Mouse (Mus musculus) erythroblast, embryonic 14.5 days (primary cell): Measurements from ENCODE around the gene Naa60. TPM values are rescaled to one million over a fixed set of nuclear protein-coding genes. Genes with fewer than 3 reads are reported as not detected.
A peak's percentile ranks its signal among the peaks of the same experiment; 100 is the strongest.
"Not testable (repeated sequence)": the region's sequence is repeated elsewhere in the genome, so short reads cannot be mapped to it uniquely, and the experiment has no call there.

Source experiments
- H3K27me3 ChIP-seq: 2 replicates; pipeline ENCODE4 v1.6.1; 2012; ENCODE audit warnings: inconsistent platforms; ENCODE audit not compliant: control insufficient read depth
- H3K36me3 ChIP-seq: 2 replicates; pipeline ENCODE4 v1.6.1; 2012; ENCODE audit warnings: mild to moderate bottlenecking, inconsistent platforms; ENCODE audit not compliant: control insufficient read depth
- H3K4me1 ChIP-seq: 2 replicates; pipeline ENCODE4 v1.6.1; 2012; ENCODE audit warnings: inconsistent platforms; ENCODE audit not compliant: control insufficient read depth
- H3K4me3 ChIP-seq: replicated peaks from 2 replicates; pipeline ENCODE3; 2012; ENCODE audit warnings: moderate library complexity, mild to moderate bottlenecking, inconsistent platforms
- H3K9me3 ChIP-seq: 2 replicates; pipeline ENCODE4 v1.6.1; 2012; ENCODE audit warnings: low read length, inconsistent platforms, mixed read lengths; ENCODE audit not compliant: control insufficient read depth
- GATA1 ChIP-seq: IDR thresholded peaks from 2 replicates; pipeline ENCODE4 v1.6.1; 2012; ENCODE audit warnings: low read length, inconsistent platforms, mixed read lengths
- TAL1 ChIP-seq: IDR thresholded peaks from 3 replicates; pipeline ENCODE4 v1.6.1; 2012; ENCODE audit warnings: low read length, inconsistent platforms, mixed read lengths
- polyA plus RNA-seq: library from polyadenylated mRNA; stranded (reverse); fragments of >175 nt; gene quantifications from 2 replicates; pipeline ENCODE4 v1.2.3, GENCODE M21; 2012

Gene Naa60
- polyA plus RNA-seq, 1 experiment, result 1.6 TPM

DNA sequence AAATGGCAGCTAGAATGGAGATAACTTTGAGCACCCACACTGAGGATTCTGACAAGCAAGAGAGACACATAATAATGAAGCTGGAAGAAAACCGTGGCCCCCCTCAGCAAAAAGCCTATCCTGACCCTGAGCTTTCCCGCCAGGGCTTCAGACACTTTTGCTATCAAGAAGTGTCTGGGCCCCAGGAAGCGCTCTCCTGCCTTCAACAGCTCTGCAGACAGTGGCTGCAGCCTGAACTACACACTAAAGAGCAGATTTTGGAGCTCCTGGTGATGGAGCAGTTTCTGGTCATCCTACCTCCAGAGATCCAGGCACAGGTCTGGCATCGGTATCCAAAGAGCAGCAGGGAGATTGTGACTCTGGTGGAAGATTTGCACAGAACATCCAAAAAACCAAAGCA lies 24.3 kb upstream of the Naa60 start:
- no peaks in the 10 kb centered on the region for H3K36me3 ChIP-seq
- no peaks in the 10 kb centered on the region for H3K9me3 ChIP-seq
- H3K4me3 ChIP-seq, result peak overlapping the region; percentile 91
- peaks cover 25% of the 10 kb centered on the region for H3K4me1 ChIP-seq
- H3K27me3 ChIP-seq, result no peaks in the 10 kb centered on the region
- TF ChIP-seq TAL1 (no peak), GATA1 (no peak)

GRCm38 (mm10) chr16:3848416-3848815 lies 23.8 kb upstream of the Naa60 start:
- Histone ChIP-seq H3K4me1 (peaks cover 25% of the 10 kb centered on the region), H3K4me3 (no peak overlapping the region), H3K9me3 (no peaks in the 10 kb centered on the region), H3K36me3 (no peaks in the 10 kb centered on the region), H3K27me3 (no peaks in the 10 kb centered on the region)
- no peak for TF ChIP-seq TAL1
- no peak for TF ChIP-seq GATA1

DNA sequence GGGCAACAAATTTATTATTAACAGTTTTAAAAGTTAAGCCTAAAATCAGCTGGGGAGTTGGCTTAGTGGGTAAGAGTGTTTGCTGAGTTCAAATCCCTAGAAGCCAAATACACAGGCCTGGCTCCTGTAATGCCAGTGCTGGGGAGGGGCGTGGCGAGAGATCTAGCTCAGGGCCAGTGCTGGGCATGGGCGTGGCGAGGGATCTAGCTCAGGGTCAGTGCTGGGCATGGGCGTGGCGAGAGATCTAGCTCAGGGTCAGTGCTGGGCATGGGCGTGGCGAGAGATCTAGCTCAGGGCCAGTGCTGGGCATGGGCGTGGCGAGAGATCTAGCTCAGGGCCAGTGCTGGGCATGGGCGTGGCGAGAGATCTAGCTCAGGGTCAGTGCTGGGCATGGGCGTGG lies 20.9 kb upstream of the Naa60 start:
- H3K4me1 ChIP-seq, result peaks cover 25% of the 10 kb centered on the region
- H3K36me3 ChIP-seq, H3K4me3 ChIP-seq, H3K9me3 ChIP-seq, H3K27me3 ChIP-seq: not testable (repeated sequence)

DNA sequence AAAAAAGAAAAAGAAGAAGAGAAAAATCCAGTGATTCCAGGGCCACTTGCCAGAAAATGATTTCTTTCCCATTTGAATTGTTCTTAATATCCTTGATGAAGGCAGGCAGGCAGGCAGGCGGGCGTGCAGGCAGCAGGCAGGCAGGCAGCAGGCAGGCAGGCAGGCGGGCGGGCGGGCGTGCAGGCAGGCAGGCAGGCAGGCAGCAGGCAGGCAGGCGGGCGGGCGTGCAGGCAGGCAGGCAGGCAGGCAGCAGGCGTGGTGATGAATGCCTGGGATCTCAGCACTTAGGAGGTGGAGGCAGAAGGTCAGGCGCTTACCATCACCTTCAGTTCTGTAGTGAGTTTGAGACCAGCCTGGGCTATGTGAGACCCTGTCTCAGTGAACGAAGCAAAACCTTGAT lies 19.6 kb upstream of the Naa60 start:
- TF ChIP-seq TAL1 (no peak), GATA1 (no peak)
- Histone ChIP-seq H3K4me1 (peaks cover 14% of the 10 kb centered on the region), H3K27me3 (no peaks in the 10 kb centered on the region), H3K36me3 (no peaks in the 10 kb centered on the region; the same call in 1 of the 2 replicates), H3K9me3 (no peaks in the 10 kb centered on the region), H3K4me3 (no peak overlapping the region)

DNA sequence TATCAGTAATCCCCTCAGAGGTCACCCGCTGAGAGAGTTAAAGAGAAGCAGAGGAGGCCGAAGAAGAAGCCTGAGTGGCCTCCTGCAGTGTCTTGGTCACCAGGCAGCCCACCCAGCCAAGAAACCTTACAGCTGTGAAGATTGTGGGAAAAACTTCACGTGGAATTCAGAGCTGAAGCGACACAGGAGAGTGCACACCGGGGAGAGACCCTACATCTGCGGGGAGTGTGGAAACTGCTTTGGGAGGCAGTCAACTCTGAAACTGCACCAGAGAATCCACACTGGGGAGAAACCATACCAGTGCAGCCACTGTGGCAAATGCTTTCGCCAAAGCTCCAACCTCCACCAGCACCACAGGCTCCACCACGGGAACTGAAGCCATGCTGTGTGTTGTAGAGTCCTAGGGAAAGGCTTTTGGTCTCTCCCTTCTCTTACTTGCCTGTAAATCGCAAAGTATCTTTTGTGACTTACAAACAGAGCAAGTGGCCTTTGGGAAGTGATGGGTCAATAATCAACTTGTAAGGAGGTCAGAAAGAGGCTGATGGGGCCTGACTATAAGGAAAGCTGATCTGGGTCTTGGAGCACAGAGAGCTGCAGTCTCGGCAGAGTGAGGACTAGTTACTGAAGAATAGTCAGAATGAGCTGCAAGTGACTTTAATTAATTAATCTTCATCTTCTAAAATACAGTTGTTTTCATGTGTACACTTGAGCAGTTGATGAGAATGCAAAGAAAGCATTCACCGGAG lies 17.6 kb upstream of the Naa60 start:
- TF ChIP-seq TAL1, result no peak
- no peak for TF ChIP-seq GATA1
- peaks cover 6% of the 10 kb centered on the region for H3K4me1 ChIP-seq
- no peaks in the 10 kb centered on the region for H3K27me3 ChIP-seq
- no peak overlapping the region for H3K4me3 ChIP-seq
- no peaks in the 10 kb centered on the region; the same call in 1 of the 2 replicates for H3K36me3 ChIP-seq
- H3K9me3 ChIP-seq, result no peaks in the 10 kb centered on the region

GRCm38 (mm10) chr16:3855776-3856175 lies 16.4 kb upstream of the Naa60 start:
- TF ChIP-seq GATA1 (no peak), TAL1 (no peak)
- Histone ChIP-seq H3K27me3 (no peaks in the 10 kb centered on the region), H3K4me1 (peaks cover 6% of the 10 kb centered on the region), H3K36me3 (peaks cover 4% of the 10 kb centered on the region), H3K4me3 (no peak overlapping the region), H3K9me3 (no peaks in the 10 kb centered on the region)

DNA sequence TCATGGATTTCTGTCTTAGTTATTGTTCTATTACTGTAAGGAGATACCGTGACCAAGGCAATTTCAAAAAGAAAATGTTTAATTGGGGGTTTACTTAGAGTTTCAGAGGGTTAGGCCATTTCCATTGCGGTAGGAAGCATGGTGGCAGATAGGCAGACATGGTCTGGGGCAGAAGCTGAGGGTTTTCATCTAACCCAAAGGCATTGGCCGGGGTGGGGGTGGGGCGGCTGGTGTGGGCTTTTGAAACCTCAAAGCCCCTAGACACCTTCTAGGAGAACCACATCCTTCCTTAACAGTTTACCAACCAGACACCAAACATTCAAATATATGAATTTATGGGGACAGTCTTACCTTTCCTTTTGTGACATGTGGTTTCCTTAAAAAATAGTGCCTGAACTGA lies 12.9 kb upstream of the Naa60 start:
- Histone ChIP-seq H3K4me1 (no peaks in the 10 kb centered on the region), H3K9me3 (no peaks in the 10 kb centered on the region), H3K36me3 (peaks cover 20% of the 10 kb centered on the region), H3K27me3 (no peaks in the 10 kb centered on the region), H3K4me3 (no peak overlapping the region)
- TF ChIP-seq TAL1, result no peak
- no peak for TF ChIP-seq GATA1

DNA sequence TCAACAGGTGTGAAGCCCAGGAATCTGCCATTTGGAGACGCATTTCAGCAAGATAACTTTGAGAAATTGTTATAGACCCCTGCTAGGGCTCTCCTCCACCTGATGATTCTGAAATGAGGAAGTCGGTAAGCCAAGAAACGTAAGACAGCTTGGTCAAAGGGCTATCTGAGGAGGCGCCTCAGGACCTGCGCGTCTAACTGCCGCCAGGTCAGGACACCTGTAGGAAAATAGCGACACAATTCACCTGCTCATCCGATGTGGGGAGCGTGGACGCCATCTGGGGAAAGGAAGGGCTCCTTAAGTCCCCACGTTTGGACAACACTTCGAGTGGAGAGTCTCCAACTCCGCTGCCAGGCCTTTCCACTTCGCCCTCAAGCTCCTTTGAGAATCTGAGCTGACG lies 360 bp upstream of the Naa60 start:
- TF ChIP-seq TAL1 (no peak), GATA1 (no peak)
- H3K9me3 ChIP-seq, result no peaks in the 10 kb centered on the region
- H3K4me1 ChIP-seq, result peaks cover 29% of the 10 kb centered on the region
- H3K36me3 ChIP-seq, result peaks cover 30% of the 10 kb centered on the region
- peak overlapping the region; percentile 76 for H3K4me3 ChIP-seq
- H3K27me3 ChIP-seq, result no peaks in the 10 kb centered on the region

DNA sequence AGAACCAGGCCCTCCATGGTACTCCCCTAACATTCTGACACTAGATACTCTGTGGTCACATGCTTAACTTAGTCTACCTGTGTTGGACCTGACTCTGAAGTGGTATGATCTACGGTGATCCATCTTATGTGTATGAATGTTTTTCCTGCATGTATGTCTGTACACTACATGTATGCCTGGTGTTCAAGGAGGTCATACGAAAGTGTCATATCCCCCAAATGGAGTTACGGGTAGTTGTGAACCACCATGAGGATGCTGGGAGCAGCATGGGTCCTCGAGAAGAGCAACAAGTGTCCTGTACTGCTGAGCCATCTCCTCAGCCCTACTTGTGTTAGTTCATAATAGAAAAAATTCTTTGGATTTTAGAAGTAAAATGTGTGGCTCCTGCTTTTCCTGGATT lies 4.2 kb downstream of the Naa60 start:
- Histone ChIP-seq H3K9me3 (no peaks in the 10 kb centered on the region), H3K36me3 (peaks cover 38% of the 10 kb centered on the region), H3K27me3 (no peaks in the 10 kb centered on the region), H3K4me3 (no peak overlapping the region), H3K4me1 (peaks cover 25% of the 10 kb centered on the region)
- TF ChIP-seq TAL1, result no peak
- TF ChIP-seq GATA1, result no peak
